Mouse (Mus musculus): Measurements from ENCODE around the gene Rasd1. TPM values are rescaled to one million over a fixed set of nuclear protein-coding genes. Genes with fewer than 3 reads are reported as not detected.
"Not testable (repeated sequence)": the region's sequence is repeated elsewhere in the genome, so short reads cannot be mapped to it uniquely, and the experiment has no call there.

Rasd1 gene
- total and polyA plus RNA-seq, 2 experiments from 2014 or later: 1.00 to 3.3 TPM

DNA sequence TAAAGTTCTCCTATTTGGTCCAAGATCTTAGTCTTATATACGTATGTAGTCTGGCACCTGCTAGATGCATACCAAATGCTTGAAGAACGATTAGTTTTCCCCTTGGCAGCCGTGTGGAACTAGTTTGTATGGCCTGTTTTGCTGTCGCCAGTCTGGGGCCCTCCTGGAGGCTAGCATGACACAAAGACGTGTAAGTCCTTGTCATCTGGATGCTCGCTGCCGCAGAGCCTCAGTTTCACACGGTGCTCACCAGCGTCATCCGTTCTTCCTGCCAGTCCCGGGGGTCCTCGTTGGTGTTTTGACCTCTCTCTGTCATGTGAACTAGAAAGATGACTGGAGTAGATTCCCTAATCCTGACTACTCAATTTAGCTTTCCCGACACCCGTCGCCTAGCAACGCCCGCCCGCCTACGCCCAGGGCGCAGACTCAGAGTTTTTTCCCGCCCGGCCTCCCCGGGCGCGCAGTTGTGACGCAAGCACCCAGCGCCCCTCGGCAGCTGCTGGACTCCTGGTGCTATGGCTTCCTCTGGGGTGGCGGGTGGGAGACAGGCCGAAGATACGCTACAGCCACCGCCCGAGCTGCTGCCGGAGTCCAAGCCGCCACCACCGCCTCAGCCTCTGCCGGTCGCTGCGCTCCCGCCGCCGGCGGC is 16.9 kb downstream of the Rasd1 start, which contains the start of gene Med9:
Gene Med9 (plus strand): TSS at position 455 of the 649 bp plus-strand sequence.
- H3K27ac ChIP-seq (ENCODE audit: low read depth, low read length): peak within 1 kb of the TSS; percentile 85
- H3K4me2 ChIP-seq (ENCODE audit: low read depth): peak within 1 kb of the TSS; percentile 83
- H3K36me3 ChIP-seq (ENCODE audit: insufficient read depth): no peaks in the 10 kb centered on the region; the same call in 1 of the 2 replicates
- under 1% methylated on average over 43 of the region's 43 CpGs for WGBS
- H3K27me3 ChIP-seq (ENCODE audit: insufficient read depth, low read length): no peaks in the 10 kb centered on the region
- DNase-seq (peak; percentile 98), ATAC-seq (peak; percentile 99)
- peak within 1 kb of the TSS; percentile 98 for H3K9ac ChIP-seq
- peaks cover 9% of the 10 kb centered on the region; the same call in 1 of the 2 replicates for H3K4me1 ChIP-seq (ENCODE audit: insufficient read depth)
- TF ChIP-seq CTCF (IDR thresholded peaks at IDR 0.05; ENCODE audit: low read depth): 0 out of 2 replicates have a peak, but pooled peaks have one; percentile 8
- H3K4me3 ChIP-seq (ENCODE audit: low read depth, low read length): peak within 1 kb of the TSS; percentile 95
- H3K9me3 ChIP-seq (ENCODE audit: low read length): no peaks in the 10 kb centered on the region

- 90% methylated on average over 10 of the region's 10 CpGs for WGBS
- H3K4me3 ChIP-seq (ENCODE audit: low read depth, low read length); H3K4me2 ChIP-seq (ENCODE audit: low read depth); H3K36me3 ChIP-seq (ENCODE audit: insufficient read depth); H3K9me3 ChIP-seq (ENCODE audit: low read length); H3K27me3 ChIP-seq (ENCODE audit: insufficient read depth, low read length); DNase-seq; H3K4me1 ChIP-seq (ENCODE audit: insufficient read depth); H3K27ac ChIP-seq (ENCODE audit: low read depth, low read length); ATAC-seq; H3K9ac ChIP-seq: not testable (repeated sequence)
Observed at GRCm38 (mm10) chr11:59944855-59945254, 19.9 kb downstream of the Rasd1 start.

DNA sequence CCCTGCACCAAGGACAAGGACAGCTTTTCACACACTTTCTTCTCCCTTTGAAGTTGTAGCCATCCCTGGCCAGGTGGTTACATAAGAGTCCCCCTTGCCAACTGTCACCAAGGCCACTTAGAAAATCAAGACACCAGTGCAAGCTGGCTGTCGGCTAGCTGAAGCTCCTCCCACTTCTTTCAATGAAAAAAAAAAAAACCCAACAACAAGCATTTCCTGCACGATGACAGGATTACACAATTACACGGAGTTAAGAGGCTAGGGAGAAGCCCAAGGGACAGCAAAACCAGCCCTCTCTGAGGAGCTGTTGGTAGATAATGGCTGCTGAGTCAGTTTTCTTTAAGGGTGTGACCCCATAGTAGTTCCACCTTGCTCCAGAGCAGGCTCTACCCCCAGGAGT is 23.4 kb downstream of the Rasd1 start:
- ATAC-seq (no peak), DNase-seq (no peak)
- Histone ChIP-seq H3K4me1 (ENCODE audit: insufficient read depth) (no peaks in the 10 kb centered on the region), H3K4me3 (ENCODE audit: low read depth, low read length) (no peak overlapping the region), H3K9me3 (ENCODE audit: low read length) (no peaks in the 10 kb centered on the region), H3K4me2 (ENCODE audit: low read depth) (no peak overlapping the region), H3K36me3 (ENCODE audit: insufficient read depth) (no peaks in the 10 kb centered on the region), H3K9ac (no peak overlapping the region), H3K27ac (ENCODE audit: low read depth, low read length) (no peak overlapping the region), H3K27me3 (ENCODE audit: insufficient read depth, low read length) (no peaks in the 10 kb centered on the region)
- 13% methylated on average over 3 of the region's 3 CpGs for WGBS
- TF ChIP-seq CTCF (IDR thresholded peaks at IDR 0.05; ENCODE audit: low read depth): no peak

- H3K9ac ChIP-seq: no peak overlapping the region
- H3K27ac ChIP-seq (ENCODE audit: low read depth, low read length): no peak overlapping the region
- DNase-seq: no peak
- H3K4me2 ChIP-seq (ENCODE audit: low read depth): no peak overlapping the region
- H3K27me3 ChIP-seq (ENCODE audit: insufficient read depth, low read length): no peaks in the 10 kb centered on the region
- ATAC-seq: no peak
- no peak overlapping the region for H3K4me3 ChIP-seq (ENCODE audit: low read depth, low read length)
- 69% methylated on average over 3 of the region's 3 CpGs for WGBS
- H3K36me3 ChIP-seq (ENCODE audit: insufficient read depth): no peaks in the 10 kb centered on the region
- no peaks in the 10 kb centered on the region for H3K9me3 ChIP-seq (ENCODE audit: low read length)
- no peaks in the 10 kb centered on the region for H3K4me1 ChIP-seq (ENCODE audit: insufficient read depth)
- TF ChIP-seq CTCF (IDR thresholded peaks at IDR 0.05; ENCODE audit: low read depth): no peak
Observed at GRCm38 (mm10) chr11:59940645-59941044, 24.1 kb downstream of the Rasd1 start.

DNA sequence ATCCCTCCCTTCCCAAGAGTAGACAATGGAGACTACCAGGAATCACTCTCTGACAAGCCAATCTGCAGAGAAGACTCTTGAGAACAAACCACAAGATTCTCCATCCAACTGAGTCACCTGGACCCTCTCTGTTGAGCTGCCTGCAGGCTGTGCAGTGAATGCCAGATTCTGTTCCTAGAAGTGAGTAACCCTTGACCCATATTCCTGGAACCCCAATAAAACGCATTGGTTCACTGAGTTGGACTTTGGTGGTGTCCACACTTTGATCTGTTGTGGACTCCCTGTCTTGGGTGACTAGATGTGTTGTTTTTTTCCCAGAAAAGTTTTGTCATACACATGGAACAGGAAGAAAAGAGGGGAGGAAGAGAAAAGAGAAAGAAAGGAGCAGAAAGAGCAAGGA is 24.9 kb downstream of the Rasd1 start:
- TF ChIP-seq CTCF (IDR thresholded peaks at IDR 0.05; ENCODE audit: low read depth): no peak
- no peak overlapping the region for H3K9ac ChIP-seq
- H3K9me3 ChIP-seq (ENCODE audit: low read length): no peaks in the 10 kb centered on the region
- H3K27me3 ChIP-seq (ENCODE audit: insufficient read depth, low read length): no peaks in the 10 kb centered on the region
- H3K4me1 ChIP-seq (ENCODE audit: insufficient read depth): no peaks in the 10 kb centered on the region
- 85% methylated on average over 1 of the region's 1 CpGs for WGBS
- no peak for ATAC-seq
- DNase-seq: no peak
- H3K4me2 ChIP-seq (ENCODE audit: low read depth): no peak overlapping the region
- H3K27ac ChIP-seq (ENCODE audit: low read depth, low read length): no peak overlapping the region
- H3K36me3 ChIP-seq (ENCODE audit: insufficient read depth): no peaks in the 10 kb centered on the region
- no peak overlapping the region for H3K4me3 ChIP-seq (ENCODE audit: low read depth, low read length)

DNA sequence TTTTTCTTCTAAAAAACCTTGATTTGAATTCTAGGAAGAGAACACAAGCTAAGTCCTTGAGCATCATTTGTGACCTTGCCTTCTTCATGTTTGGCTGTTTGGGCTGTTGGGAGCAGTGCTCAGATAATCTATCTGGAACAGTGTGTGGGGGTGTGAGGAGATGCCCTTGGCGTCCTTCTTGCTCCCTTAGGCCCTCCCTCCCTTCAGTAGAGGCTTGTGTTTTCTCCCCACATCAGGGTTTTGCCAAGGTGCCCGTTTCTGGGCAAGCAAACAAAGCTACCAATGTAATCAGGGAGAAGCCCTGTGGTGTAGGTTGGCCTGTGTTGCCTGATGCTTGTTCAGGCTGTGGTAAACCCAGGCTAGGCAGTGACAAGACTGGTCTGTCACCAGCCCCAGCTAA is 27.1 kb downstream of the Rasd1 start:
- H3K4me2 ChIP-seq (ENCODE audit: low read depth): no peak overlapping the region
- DNase-seq (no peak), ATAC-seq (no peak)
- peaks cover 7% of the 10 kb centered on the region; the same call in 1 of the 2 replicates for H3K4me1 ChIP-seq (ENCODE audit: insufficient read depth)
- H3K36me3 ChIP-seq (ENCODE audit: insufficient read depth): no peaks in the 10 kb centered on the region
- no peak overlapping the region for H3K4me3 ChIP-seq (ENCODE audit: low read depth, low read length)
- 27% methylated on average over 2 of the region's 2 CpGs for WGBS
- H3K27me3 ChIP-seq (ENCODE audit: insufficient read depth, low read length): no peaks in the 10 kb centered on the region
- no peaks in the 10 kb centered on the region for H3K9me3 ChIP-seq (ENCODE audit: low read length)
- no peak overlapping the region for H3K9ac ChIP-seq
- no peak overlapping the region for H3K27ac ChIP-seq (ENCODE audit: low read depth, low read length)
- no peak for TF ChIP-seq CTCF (IDR thresholded peaks at IDR 0.05; ENCODE audit: low read depth)

DNA sequence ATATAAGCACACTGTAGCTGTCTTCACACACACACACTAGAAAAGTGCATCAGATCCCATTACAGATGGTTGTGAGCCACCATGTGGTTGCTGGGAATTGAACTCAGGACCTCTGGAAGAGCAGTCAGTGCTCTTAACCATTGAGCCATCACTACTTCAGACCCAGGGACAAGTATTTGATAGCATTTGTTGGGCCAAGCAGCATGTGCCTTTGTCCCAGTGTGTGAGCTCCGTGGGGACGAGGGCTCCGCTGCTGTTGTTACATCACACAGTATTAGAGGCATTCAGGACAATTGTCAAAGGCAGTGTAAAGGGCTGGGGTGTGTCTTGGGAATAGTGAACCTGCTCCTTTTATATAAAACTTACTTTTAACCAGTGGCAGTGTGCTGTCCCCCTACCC is 27.7 kb downstream of the Rasd1 start:
- Histone ChIP-seq H3K4me3 (ENCODE audit: low read depth, low read length) (no peak overlapping the region), H3K36me3 (ENCODE audit: insufficient read depth) (no peaks in the 10 kb centered on the region)

More for the DNA sequence above, 27.7 kb downstream of the Rasd1 start:
- H3K9ac ChIP-seq: no peak overlapping the region
- no peak for TF ChIP-seq CTCF (IDR thresholded peaks at IDR 0.05; ENCODE audit: low read depth)
- H3K27ac ChIP-seq (ENCODE audit: low read depth, low read length): no peak overlapping the region
- DNase-seq (no peak), ATAC-seq (no peak)
- no peaks in the 10 kb centered on the region for H3K27me3 ChIP-seq (ENCODE audit: insufficient read depth, low read length)
- 63% methylated on average over 3 of the region's 3 CpGs for WGBS
- peaks cover 7% of the 10 kb centered on the region; the same call in 1 of the 2 replicates for H3K4me1 ChIP-seq (ENCODE audit: insufficient read depth)
- no peaks in the 10 kb centered on the region for H3K9me3 ChIP-seq (ENCODE audit: low read length)
- no peak overlapping the region for H3K4me2 ChIP-seq (ENCODE audit: low read depth)

All from forebrain, postnatal 0 days (tissue).